Comparison of ENCODE assay signal across 8 mouse cellular contexts in genomic region chr6:118593377-118594061, GRCm38 (mm10). TPM values are rescaled to one million over a fixed set of nuclear protein-coding genes. Genes with fewer than 3 reads are reported as not detected.
DNase-seq lines count a peak whose midpoint lies in the region; ATAC-seq and TF ChIP-seq lines count a peak whose summit lies in the region.

No protein-coding gene starts in this region.

- peak overlapping the region; percentile 37 for H3K9ac ChIP-seq in hindbrain, embryonic 14.5 days
- no peak overlapping the region for H3K9ac ChIP-seq in limb, embryonic 15.5 days
- H3K9ac ChIP-seq in midbrain, embryonic 14.5 days (replicated peaks; ENCODE audit: low read length) = peak overlapping the region; percentile 47; the same call in 1 of the 2 replicates

- intact Hi-C loops in gastrocnemius, adult 2 months (cut with DNase I) = no loop called here
- intact Hi-C loops in gastrocnemius, postnatal 36 days (cut with DNase I) = no loop called here

- no peaks in the 10 kb centered on the region for H3K9me3 ChIP-seq in hindbrain, embryonic 14.5 days (ENCODE audit: control insufficient read depth, low read length)
- H3K9me3 ChIP-seq in limb, embryonic 15.5 days = no peaks in the 10 kb centered on the region
- no peaks in the 10 kb centered on the region for H3K9me3 ChIP-seq in midbrain, embryonic 14.5 days (ENCODE audit: control insufficient read depth, low read length)

- peak overlapping the region; percentile 59 for H3K4me2 ChIP-seq in hindbrain, embryonic 14.5 days (replicated peaks)
- H3K4me2 ChIP-seq in limb, embryonic 15.5 days = peak overlapping the region; percentile 56
- peak overlapping the region; percentile 68 for H3K4me2 ChIP-seq in midbrain, embryonic 14.5 days (ENCODE audit: low read length)

- peak; percentile 37 for TF ChIP-seq CTCF in gastrocnemius, adult 2 months (IDR thresholded peaks at IDR 0.05)

- H3K27me3 ChIP-seq in hindbrain, embryonic 14.5 days (ENCODE audit: control insufficient read depth, insufficient read depth, low read length) = peaks cover 11% of the 10 kb centered on the region
- H3K27me3 ChIP-seq in limb, embryonic 15.5 days = peaks cover 11% of the 10 kb centered on the region; the same call in 1 of the 2 replicates
- peaks cover 12% of the 10 kb centered on the region; the same call in 1 of the 2 replicates for H3K27me3 ChIP-seq in midbrain, embryonic 14.5 days (ENCODE audit: control insufficient read depth, insufficient read depth, low read length)

- WGBS in hindbrain, embryonic 14.5 days = 2% methylated on average over 34 of the region's 34 CpGs
- 12% methylated on average over 34 of the region's 34 CpGs for WGBS in limb, embryonic 15.5 days
- WGBS in midbrain, embryonic 14.5 days = under 1% methylated on average over 34 of the region's 34 CpGs

- H3K4me3 ChIP-seq in gastrocnemius, adult 2 months = peak overlapping the region; percentile 71
- peak overlapping the region; percentile 27 for H3K4me3 ChIP-seq in hindbrain, embryonic 14.5 days (replicated peaks; ENCODE audit: low read length)
- H3K4me3 ChIP-seq in limb, embryonic 15.5 days = peak overlapping the region; percentile 29
- H3K4me3 ChIP-seq in midbrain, embryonic 14.5 days (replicated peaks; ENCODE audit: low read depth, low read length) = peak overlapping the region; percentile 34

- peak; percentile 34; the same call in 1 of the 2 replicates for ATAC-seq in hindbrain, embryonic 14.5 days (ENCODE audit: low FRiP score)
- ATAC-seq in limb, embryonic 15.5 days (ENCODE audit: insufficient number of reproducible peaks, low FRiP score, low TSS enrichment, low read depth) = peak; percentile 53; the same call in 1 of the 2 replicates
- peak; percentile 58; the same call in 1 of the 2 replicates for ATAC-seq in midbrain, embryonic 14.5 days (ENCODE audit: low FRiP score, low TSS enrichment)

- H3K27ac ChIP-seq in gastrocnemius, adult 2 months = peak overlapping the region; percentile 49
- H3K27ac ChIP-seq in hindbrain, embryonic 14.5 days = no peak overlapping the region
- no peak overlapping the region for H3K27ac ChIP-seq in limb, embryonic 15.5 days
- H3K27ac ChIP-seq in midbrain, embryonic 14.5 days (replicated peaks; ENCODE audit: low read depth, low read length) = no peak overlapping the region

- H3K36me3 ChIP-seq in hindbrain, embryonic 14.5 days (replicated peaks; ENCODE audit: control insufficient read depth, insufficient read depth) = peaks cover 41% of the 10 kb centered on the region
- peaks cover 26% of the 10 kb centered on the region for H3K36me3 ChIP-seq in limb, embryonic 15.5 days
- H3K36me3 ChIP-seq in midbrain, embryonic 14.5 days (ENCODE audit: control insufficient read depth, insufficient read depth, low read length) = peaks cover 13% of the 10 kb centered on the region; the same call in 1 of the 2 replicates

- H3K4me1 ChIP-seq in hindbrain, embryonic 14.5 days (replicated peaks; ENCODE audit: control insufficient read depth, insufficient read depth, low read length) = peaks cover 17% of the 10 kb centered on the region
- peaks cover 12% of the 10 kb centered on the region for H3K4me1 ChIP-seq in limb, embryonic 15.5 days
- peaks cover 9% of the 10 kb centered on the region for H3K4me1 ChIP-seq in midbrain, embryonic 14.5 days (ENCODE audit: control insufficient read depth, insufficient read depth, low read length)

- DNase-seq in gastrocnemius, adult 2 months = peak; percentile 56
- DNase-seq in gastrocnemius, postnatal 36 days = no peak
- peak; percentile 9 for DNase-seq in c-Kit-positive CD71-negative TER-119-negative erythroid progenitor cells, embryonic 14.5 days (ENCODE audit: low read depth)
- peak; percentile 48 for DNase-seq in hindbrain, embryonic 14.5 days (ENCODE audit: low spot score)
- peak; percentile 63 for DNase-seq in midbrain, embryonic 14.5 days
- DNase-seq in cerebellum, adult 11-12 months = no peak
- no peak for DNase-seq in cerebellum, postnatal 14 days

RNA-seq across cellular contexts. Expression of gene Ankrd26, which starts 31.5 kb away (rescaled TPM):
- 1 to 10 TPM; 2.0 to 3.6 TPM for total RNA-seq in gastrocnemius, adult 2 months (2021)
- 1 to 10 TPM; 1.7 to 1.9 TPM for total RNA-seq in gastrocnemius, postnatal 36 days (2021)
- polyA plus RNA-seq in hindbrain, embryonic 14.5 days (2014; fragmentation: Nextera tagmentation; extraction: Ambion mirVana) = 15.0 and 17.4 TPM in 2 replicates
- 12.0 and 12.6 TPM in 2 replicates for polyA plus RNA-seq in limb, embryonic 15.5 days (2015; fragmentation: Nextera tagmentation; extraction: Ambion mirVana)
- polyA plus RNA-seq in midbrain, embryonic 14.5 days (2014; fragmentation: Nextera tagmentation; extraction: Ambion mirVana) = 12.4 and 13.5 TPM in 2 replicates

Comparison
In these comparisons a context has a peak if more than half of its experiments do, and no peak if none do; other contexts are left out.
1. DNase-seq: peak in gastrocnemius, adult 2 months (single experiment), c-Kit-positive CD71-negative TER-119-negative erythroid progenitor cells, embryonic 14.5 days (single experiment), hindbrain, embryonic 14.5 days (single experiment) and midbrain, embryonic 14.5 days (single experiment); none in gastrocnemius, postnatal 36 days (0 of 2), cerebellum, adult 11-12 months (single experiment) and cerebellum, postnatal 14 days (0 of 2).
2. Peak in every context shown above with its lines, with median percentiles within 50 percentile points of each other: H3K4me3 ChIP-seq, ATAC-seq and H3K4me2 ChIP-seq.